Mouse (Mus musculus): ENCODE results near the gene March11.

DNA sequence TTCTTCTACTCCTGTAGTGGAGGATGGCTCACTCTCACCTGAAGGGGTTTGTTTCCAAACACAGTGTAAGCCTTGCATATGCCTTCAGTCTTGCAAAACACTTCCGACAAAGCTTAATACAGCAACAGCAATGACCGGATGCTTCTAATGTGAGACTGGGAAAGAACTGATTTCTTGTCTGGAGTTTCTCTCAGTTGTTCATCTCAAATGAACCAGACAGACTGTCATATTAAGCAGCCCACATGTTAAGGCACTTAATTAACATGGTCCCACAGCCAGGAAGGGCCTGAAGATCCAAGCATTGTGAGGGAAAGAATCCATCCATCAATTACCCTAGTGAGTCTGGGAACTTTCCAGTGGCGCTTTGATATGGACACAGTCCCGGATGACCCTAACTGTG is 17.0 kb upstream of the March11 start:
- TF ChIP-seq CTCF (IDR thresholded peaks at IDR 0.05; ENCODE audit: low read depth): no peak
- no peak for TF ChIP-seq EP300 (IDR thresholded peaks at IDR 0.05; ENCODE audit: low read depth)
